Mouse (Mus musculus) forebrain, postnatal 0 days (tissue): ENCODE measurements around the gene Noa1. TPM values are rescaled to one million over a fixed set of nuclear protein-coding genes. Genes with fewer than 3 reads are reported as not detected.
A peak's percentile ranks its signal among the peaks of the same experiment; 100 is the strongest.

Source experiments
- ATAC-seq: fragments of 200-750 bp; cut with Nextera tagmentation; 2 replicates; pipeline ENCODE4 v1.8.0; 2017; ENCODE audit warnings: mild to moderate bottlenecking, moderate library complexity
- DNase-seq: peaks from one replicate; pipeline ENCODE4 v3.0.0-alpha.2; 2015
- H3K27ac ChIP-seq: fragments of 300-500 bp; sonication (generic); 2 replicates; pipeline ENCODE4 v1.5.1; 2014; ENCODE audit warnings: low read depth, mild to moderate bottlenecking, antibody characterized with exemption, low read length, moderate library complexity, mixed read lengths
- H3K27me3 ChIP-seq: fragments of 300-500 bp; sonication (generic); 2 replicates; pipeline ENCODE4 v1.6.1; 2014; ENCODE audit warnings: mild to moderate bottlenecking, low read length, mixed read lengths; ENCODE audit not compliant: insufficient read depth
- H3K36me3 ChIP-seq: fragments of 300-500 bp; sonication (generic); 2 replicates; pipeline ENCODE4 v1.6.1; 2014; ENCODE audit warnings: mild to moderate bottlenecking, moderate library complexity; ENCODE audit not compliant: insufficient read depth
- H3K4me1 ChIP-seq: fragments of 300-500 bp; sonication (generic); 2 replicates; pipeline ENCODE4 v1.6.1; 2014; ENCODE audit warnings: antibody characterized with exemption; ENCODE audit not compliant: insufficient read depth
- H3K4me2 ChIP-seq: fragments of 300-500 bp; sonication (generic); 2 replicates; pipeline ENCODE4 v1.6.1; 2014; ENCODE audit warnings: low read depth, mild to moderate bottlenecking, moderate library complexity
- H3K4me3 ChIP-seq: fragments of 300-500 bp; sonication (generic); 2 replicates; pipeline ENCODE4 v1.5.1; 2014; ENCODE audit warnings: low read depth, low read length, mixed read lengths
- H3K9ac ChIP-seq: fragments of 300-500 bp; sonication (generic); 2 replicates; pipeline ENCODE4 v1.6.1; 2014; ENCODE audit warnings: mild to moderate bottlenecking
- H3K9me3 ChIP-seq: fragments of 300-500 bp; sonication (generic); 2 replicates; pipeline ENCODE4 v1.6.1; 2016; ENCODE audit warnings: low read length
- CTCF ChIP-seq: sonication (generic); IDR thresholded peaks from 2 replicates; pipeline ENCODE4 v1.5.1; 2016; ENCODE audit warnings: antibody characterized with exemption, control low read depth, low read depth
- WGBS: fragments of 180-500 bp; shearing (Covaris S2); extraction: QIAGEN DNeasy Blood & Tissue Kit; methylation state at CpG from one replicate; pipeline ENCODE4 v1.1.7; 2014; 5-methylcytosine and 5-hydroxymethylcytosine counted together
- polyA plus RNA-seq: library from polyadenylated mRNA; unstranded; fragments of >200 nt; fragmentation: Nextera tagmentation; extraction: Ambion mirVana; gene quantifications from 2 replicates; pipeline ENCODE4 v1.2.1, GENCODE M21; 2015
- total RNA-seq: library from RNA; depleted of rRNA; stranded (reverse); fragments of >200 nt; gene quantifications from 2 replicates; pipeline ENCODE4 v1.2.3, GENCODE M21; 2014

Noa1 gene
- total and polyA plus RNA-seq, 2 experiments from 2014 or later, result 18.6 to 36.6 TPM

GRCm38 (mm10) chr5:77309051-77309906, 605 bp downstream of the Noa1 start:
- Histone ChIP-seq H3K4me2 (peak overlapping the region; percentile 99), H3K9me3 (no peaks in the 10 kb centered on the region), H3K4me3 (peak overlapping the region; percentile 81), H3K4me1 (peaks cover 23% of the 10 kb centered on the region), H3K36me3 (peaks cover 26% of the 10 kb centered on the region), H3K27ac (peak overlapping the region; percentile 93), H3K9ac (peak overlapping the region; percentile 90), H3K27me3 (no peaks in the 10 kb centered on the region)
- no peak for TF ChIP-seq CTCF
- DNase-seq, result peak; percentile 3
- no peak; the same call in 1 of the 2 replicates for ATAC-seq
- WGBS, result 1% methylated on average over 76 of the region's 76 CpGs

- DNase-seq, result no peak
- Histone ChIP-seq H3K4me1 (peaks cover 23% of the 10 kb centered on the region), H3K4me2 (peak overlapping the region; percentile 99), H3K27ac (no peak overlapping the region), H3K27me3 (no peaks in the 10 kb centered on the region), H3K36me3 (peaks cover 23% of the 10 kb centered on the region), H3K4me3 (peak overlapping the region; percentile 81), H3K9me3 (no peaks in the 10 kb centered on the region), H3K9ac (0 out of 2 replicates have a peak overlapping the region, but pooled peaks have one; percentile 23)
- no peak for ATAC-seq
- WGBS, result 82% methylated on average over 5 of the region's 5 CpGs
- no peak for TF ChIP-seq CTCF
Observed at GRCm38 (mm10) chr5:77307821-77308553, 1.9 kb downstream of the Noa1 start.

GRCm38 (mm10) chr5:77301296-77301903, 8.5 kb downstream of the Noa1 start:
- DNase-seq (no peak), ATAC-seq (no peak)
- Histone ChIP-seq H3K4me1 (no peaks in the 10 kb centered on the region), H3K27me3 (no peaks in the 10 kb centered on the region), H3K4me2 (no peak overlapping the region), H3K36me3 (peaks cover 56% of the 10 kb centered on the region), H3K9ac (no peak overlapping the region), H3K27ac (no peak overlapping the region), H3K9me3 (no peaks in the 10 kb centered on the region), H3K4me3 (no peak overlapping the region)
- no peak for TF ChIP-seq CTCF
- 92% methylated on average over 6 of the region's 6 CpGs for WGBS

GRCm38 (mm10) chr5:77299486-77299885, 10.4 kb downstream of the Noa1 start:
- 91% methylated on average over 2 of the region's 2 CpGs for WGBS

GRCm38 (mm10) chr5:77292803-77293522, 16.9 kb downstream of the Noa1 start:
- no peak overlapping the region for H3K4me3 ChIP-seq
- no peaks in the 10 kb centered on the region for H3K4me1 ChIP-seq
- no peak overlapping the region for H3K4me2 ChIP-seq
- no peaks in the 10 kb centered on the region for H3K9me3 ChIP-seq
- no peak for TF ChIP-seq CTCF
- ATAC-seq, result no peak
- 88% methylated on average over 7 of the region's 7 CpGs for WGBS
- H3K27ac ChIP-seq, result no peak overlapping the region
- peaks cover 72% of the 10 kb centered on the region for H3K36me3 ChIP-seq
- no peak for DNase-seq
- no peak overlapping the region for H3K9ac ChIP-seq
- H3K27me3 ChIP-seq, result no peaks in the 10 kb centered on the region

More at GRCm38 (mm10) chr5:77299486-77299885, 10.4 kb downstream of the Noa1 start:
- no peak for TF ChIP-seq CTCF
- Histone ChIP-seq H3K4me2 (no peak overlapping the region), H3K4me3 (no peak overlapping the region), H3K9me3 (no peaks in the 10 kb centered on the region), H3K27me3 (no peaks in the 10 kb centered on the region), H3K4me1 (no peaks in the 10 kb centered on the region), H3K9ac (no peak overlapping the region), H3K27ac (no peak overlapping the region), H3K36me3 (peaks cover 63% of the 10 kb centered on the region)
- ATAC-seq (no peak), DNase-seq (no peak)

GRCm38 (mm10) chr5:77290606-77291005, 19.3 kb downstream of the Noa1 start:
- Histone ChIP-seq H3K4me1 (no peaks in the 10 kb centered on the region), H3K9ac (no peak overlapping the region), H3K36me3 (peaks cover 52% of the 10 kb centered on the region), H3K27ac (no peak overlapping the region), H3K4me3 (no peak overlapping the region), H3K27me3 (no peaks in the 10 kb centered on the region), H3K4me2 (no peak overlapping the region), H3K9me3 (no peaks in the 10 kb centered on the region)
- TF ChIP-seq CTCF, result no peak
- WGBS, result 95% methylated on average over 2 of the region's 2 CpGs
- ATAC-seq, result no peak
- no peak for DNase-seq
